Mouse (Mus musculus) CH12.LX (cell line): ENCODE measurements around the gene Mettl7a1. TPM values are rescaled to one million over a fixed set of nuclear protein-coding genes. Genes with fewer than 3 reads are reported as not detected.
"Not testable (repeated sequence)": the region's sequence is repeated elsewhere in the genome, so short reads cannot be mapped to it uniquely, and the experiment has no call there.

ENCODE experiments used
- DNase-seq: peaks from one replicate; pipeline ENCODE4 v3.0.0-alpha.2; 2013; ENCODE audit errors: extremely low read depth
- H3K27ac ChIP-seq: 2 replicates; pipeline ENCODE4 v1.5.1; 2012; ENCODE audit warnings: low read depth, mild to moderate bottlenecking, control low read depth, moderate library complexity; ENCODE audit not compliant: insufficient read depth
- H3K27me3 ChIP-seq: replicated peaks from 2 replicates; pipeline ENCODE3; 2012; ENCODE audit warnings: inconsistent platforms
- H3K36me3 ChIP-seq, 2 experiments: replicated peaks in 1 of 2; 2 replicates each; pipeline versions ENCODE3 to v1.6.1; 2012; ENCODE audit warnings: inconsistent platforms in 1 of 2, low read length in 1 of 2, mild to moderate bottlenecking in 1 of 2, mixed read lengths in 1 of 2, moderate library complexity in 1 of 2; ENCODE audit not compliant: control insufficient read depth in 1 of 2, insufficient read depth in 1 of 2
- H3K4me1 ChIP-seq, 2 experiments: 2 replicates each; pipeline ENCODE4 v1.6.1; 2012; ENCODE audit warnings: inconsistent platforms in 1 of 2, moderate library complexity in 1 of 2; ENCODE audit not compliant: insufficient read depth in 2 of 2, control insufficient read depth in 1 of 2
- H3K4me2 ChIP-seq: 2 replicates; pipeline ENCODE4 v1.6.1; 2012; ENCODE audit warnings: low read depth, mild to moderate bottlenecking, control low read depth; ENCODE audit not compliant: poor library complexity, insufficient read depth, severe bottlenecking
- H3K4me3 ChIP-seq, 3 experiments: fragments of 150-350 bp in 1 of 3; sonication (generic) in 1 of 3; replicated peaks in 1 of 3; 2 replicates each; pipeline versions ENCODE3 to v1.5.1; 2011 to 2012; ENCODE audit warnings: low read depth in 2 of 3, low read length in 2 of 3, mild to moderate bottlenecking in 2 of 3, moderate library complexity in 2 of 3, control low read depth in 1 of 3, improper control_type of control experiment in 1 of 3, inconsistent platforms in 1 of 3, mixed read lengths in 1 of 3; ENCODE audit not compliant: poor library complexity in 1 of 3
- H3K79me2 ChIP-seq: replicated peaks from 2 replicates; pipeline ENCODE4 v1.6.1; 2012; ENCODE audit warnings: mild to moderate bottlenecking, moderate library complexity; ENCODE audit not compliant: control insufficient read depth, poor library complexity, insufficient read depth, severe bottlenecking; ENCODE audit errors: extremely low read depth
- H3K9ac ChIP-seq: 2 replicates; pipeline ENCODE4 v1.6.1; 2012; ENCODE audit warnings: low read depth, mild to moderate bottlenecking, control low read depth, moderate library complexity; ENCODE audit not compliant: insufficient read depth
- H3K9me3 ChIP-seq: replicated peaks from 2 replicates; pipeline ENCODE3; 2012; ENCODE audit warnings: low read length, inconsistent platforms, mixed read lengths
- BHLHE40 ChIP-seq: IDR thresholded peaks from 2 replicates; pipeline ENCODE4 v1.6.1; 2011; ENCODE audit warnings: mild to moderate bottlenecking, low read depth, low read length, improper control_type of control experiment
- CHD1 ChIP-seq: IDR thresholded peaks from 2 replicates; pipeline ENCODE4 v1.6.1; 2012; ENCODE audit warnings: low read depth, low read length, improper control_type of control experiment, inconsistent platforms
- ETS1 ChIP-seq: conservative IDR thresholded peaks from 2 replicates; pipeline ENCODE4 v1.6.1; 2012; ENCODE audit warnings: low read depth, mild to moderate bottlenecking, inconsistent platforms, low read length, improper control_type of control experiment, moderate library complexity
- HCFC1 ChIP-seq: IDR thresholded peaks from 2 replicates; pipeline ENCODE4 v1.6.1; 2012; ENCODE audit warnings: low read depth, mild to moderate bottlenecking, inconsistent platforms, low read length, improper control_type of control experiment
- JUND ChIP-seq: conservative IDR thresholded peaks from 2 replicates; pipeline ENCODE4 v1.6.1; 2011; ENCODE audit warnings: low read depth, low read length, improper control_type of control experiment
- MAFK ChIP-seq: IDR thresholded peaks from 2 replicates; pipeline ENCODE4 v1.6.1; 2011; ENCODE audit warnings: low read length, improper control_type of control experiment; ENCODE audit not compliant: insufficient replicate concordance
- MAX ChIP-seq: IDR thresholded peaks from 2 replicates; pipeline ENCODE4 v1.6.1; 2011; ENCODE audit warnings: low read length, improper control_type of control experiment
- MEF2A ChIP-seq: IDR thresholded peaks from 2 replicates; pipeline ENCODE4 v1.6.1; 2014; ENCODE audit warnings: low read depth, mild to moderate bottlenecking, inconsistent platforms, low read length, improper control_type of control experiment, borderline replicate concordance
- MYC ChIP-seq: IDR thresholded peaks from 2 replicates; pipeline ENCODE4 v1.6.1; 2011; ENCODE audit warnings: low read depth, mild to moderate bottlenecking, improper control_type of control experiment, low read length
- NRF1 ChIP-seq: IDR thresholded peaks from 2 replicates; pipeline ENCODE4 v1.6.1; 2014; ENCODE audit warnings: low read depth, mild to moderate bottlenecking, inconsistent platforms, low read length, improper control_type of control experiment, moderate library complexity
- PAX5 ChIP-seq: IDR thresholded peaks from 2 replicates; pipeline ENCODE4 v1.6.1; 2012; ENCODE audit warnings: low read length, inconsistent platforms, mixed read lengths
- RCOR1 ChIP-seq: conservative IDR thresholded peaks from 2 replicates; pipeline ENCODE4 v1.6.1; 2012; ENCODE audit warnings: low read depth, mild to moderate bottlenecking, inconsistent platforms, low read length, improper control_type of control experiment
- SIN3A ChIP-seq: IDR thresholded peaks from 2 replicates; pipeline ENCODE4 v1.6.1; 2012; ENCODE audit warnings: low read length, improper control_type of control experiment, inconsistent platforms
- TBP ChIP-seq: conservative IDR thresholded peaks from 2 replicates; pipeline ENCODE4 v1.6.1; 2011; ENCODE audit warnings: low read depth, low read length, improper control_type of control experiment
- TCF12 ChIP-seq: IDR thresholded peaks from 2 replicates; pipeline ENCODE4 v1.6.1; 2014; ENCODE audit warnings: low read depth, mild to moderate bottlenecking, inconsistent platforms, low read length, improper control_type of control experiment
- UBTF ChIP-seq: IDR thresholded peaks from 2 replicates; pipeline ENCODE4 v1.6.1; 2012; ENCODE audit warnings: low read depth, mild to moderate bottlenecking, inconsistent platforms, low read length, improper control_type of control experiment, moderate library complexity
- USF1 ChIP-seq: IDR thresholded peaks from 2 replicates; pipeline ENCODE4 v1.6.1; 2014; ENCODE audit warnings: low read depth, mild to moderate bottlenecking, inconsistent platforms, low read length, improper control_type of control experiment
- USF2 ChIP-seq: conservative IDR thresholded peaks from 2 replicates; pipeline ENCODE4 v1.6.1; 2011; ENCODE audit warnings: low read depth, low read length, improper control_type of control experiment
- ZMIZ1 ChIP-seq: IDR thresholded peaks from 2 replicates; pipeline ENCODE4 v1.6.1; 2012; ENCODE audit warnings: low read depth, mild to moderate bottlenecking, inconsistent platforms, low read length, improper control_type of control experiment
- dilution Hi-C: fragments of 300-500 bp; cut with MboI; formaldehyde crosslinking; loops from 2 replicates; pipeline ENCODE4 v1.14.3; 2020; ENCODE audit warnings: low sequenced_read_pairs; ENCODE audit not compliant: extremely low pct_unique_long_range_greater_than_20kb, extremely low pct_ligation_motif_present
- in situ Hi-C: fragments of 300-500 bp; cut with MboI; formaldehyde crosslinking; loops from 3 replicates; pipeline ENCODE4 v1.14.3; 2019; ENCODE audit warnings: low sequenced_read_pairs, low pct_ligation_motif_present, low pct_unique_long_range_greater_than_20kb, mixed read lengths
- polyA plus RNA-seq: library from polyadenylated mRNA; unstranded; fragments of >175 nt; gene quantifications from 2 replicates; pipeline ENCODE4 v1.2.1, GENCODE M21; 2012; ENCODE audit warnings: low read depth; ENCODE audit not compliant: insufficient read length
- total RNA-seq, 2 experiments: library from RNA; depleted of rRNA; stranded (reverse); fragments of 300-350 nt in 1 of 2; fragments of >200 nt in 1 of 2; gene quantifications; 2 replicates each; pipeline ENCODE4 v1.2.3; 2012 to 2014

Mettl7a1 gene
- total and polyA plus RNA-seq, 3 experiments = 6.5 to 17.2 (median 14.2) TPM

- no peak for DNase-seq
- in situ Hi-C loops = loop anchor here (5.0 kb wide), 1 partner anchor 292 kb away; no protein-coding TSS in a partner anchor
- no peak overlapping the region for H3K9ac ChIP-seq
- H3K4me1 ChIP-seq = peaks cover 0 to 11% of the 10 kb centered on the region in 2 experiments; a peak in 2 of 4 replicates
- TF ChIP-seq ZMIZ1 (no peak), ETS1 (no peak), SIN3A (no peak), JUND (no peak), USF2 (no peak), CHD1 (no peak), UBTF (no peak), MYC (no peak), MEF2A (no peak), MAFK (no peak), HCFC1 (no peak), PAX5 (no peak), NRF1 (no peak), TBP (no peak), MAX (no peak), TCF12 (no peak), BHLHE40 (no peak), RCOR1 (no peak), USF1 (no peak)
- TF ChIP-seq, all 38 proteins: peak for 0
- dilution Hi-C loops = no loop called here
- peaks cover 0 to 6% of the 10 kb centered on the region in 2 experiments for H3K36me3 ChIP-seq
- no peak overlapping the region for H3K4me2 ChIP-seq
- no peaks in the 10 kb centered on the region for H3K79me2 ChIP-seq
- H3K27me3 ChIP-seq = no peaks in the 10 kb centered on the region
- no peaks in the 10 kb centered on the region for H3K9me3 ChIP-seq
- no peak overlapping the region for H3K4me3 ChIP-seq
- no peak overlapping the region for H3K27ac ChIP-seq
Measured at GRCm38 (mm10) chr15:100314448-100315145, 10.7 kb downstream of the Mettl7a1 start.

GRCm38 (mm10) chr15:100318014-100318671 lies 14.2 kb downstream of the Mettl7a1 start:
- H3K9me3 ChIP-seq, H3K9ac ChIP-seq, H3K27ac ChIP-seq, H3K27me3 ChIP-seq, H3K4me1 ChIP-seq, DNase-seq, H3K4me3 ChIP-seq, H3K4me2 ChIP-seq, H3K36me3 ChIP-seq, dilution Hi-C loops, H3K79me2 ChIP-seq: not testable (repeated sequence)
- in situ Hi-C loops = loop anchor here (5.0 kb wide), 1 partner anchor 296 kb away; no protein-coding TSS in a partner anchor
